Mouse (Mus musculus): ENCODE measurements around the gene Cnot10. TPM values are rescaled to one million over a fixed set of nuclear protein-coding genes. Genes with fewer than 3 reads are reported as not detected.

Cnot10 gene
- polyA plus RNA-seq, 1 experiment: 32.7 TPM

DNA sequence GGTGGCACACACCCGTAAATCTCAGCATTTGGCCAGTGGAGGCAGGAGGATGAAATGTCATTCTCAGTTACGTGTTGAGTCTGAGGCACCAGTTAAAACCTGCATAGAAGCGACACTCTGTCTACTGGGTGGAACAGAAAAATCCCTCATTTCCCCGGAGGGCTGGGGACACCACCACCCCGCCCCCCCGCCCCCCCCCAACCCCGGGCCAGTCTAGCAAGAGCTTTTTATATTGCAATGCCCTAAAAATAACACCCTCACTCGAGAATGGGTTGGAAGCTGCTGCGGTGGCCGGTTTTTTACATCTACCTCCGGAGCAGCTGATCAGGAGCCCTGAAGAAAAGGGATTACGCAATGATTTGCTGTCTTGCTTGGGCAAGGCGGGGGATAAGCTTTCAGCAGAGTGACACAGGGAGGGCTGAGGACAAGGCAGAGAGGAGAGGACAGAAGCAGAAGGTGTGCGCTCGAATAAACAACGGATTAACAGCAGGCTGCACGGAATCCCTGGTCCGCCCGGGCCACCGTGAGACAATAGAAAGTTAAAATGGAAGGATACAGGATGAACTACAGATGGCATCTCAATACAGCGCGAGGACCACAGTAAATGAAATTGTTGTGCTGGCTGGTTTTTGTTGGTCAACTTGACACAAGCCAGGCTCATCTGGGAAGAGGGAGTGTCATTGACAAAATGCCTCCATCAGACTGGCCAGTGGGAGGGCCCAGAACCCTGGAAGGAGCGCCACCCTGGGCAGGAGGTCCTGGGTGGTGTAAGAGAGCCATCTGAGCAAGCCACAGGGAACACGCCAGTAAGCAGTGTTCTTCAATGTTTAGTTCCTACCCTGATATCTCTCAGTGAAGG lies 32.9 kb upstream of the Cnot10 start:
- Histone ChIP-seq H3K79me3 (ENCODE audit: low read depth) (no peaks in the 10 kb centered on the region), H3ac (ENCODE audit: control insufficient read depth, insufficient read length, low read depth) (no peak overlapping the region), H3K79me2 (ENCODE audit: control insufficient read depth, insufficient read depth) (no peaks in the 10 kb centered on the region), H3K36me3 (ENCODE audit: control insufficient read depth, insufficient read depth) (no peaks in the 10 kb centered on the region), H3K4me3 (ENCODE audit: insufficient read depth, poor library complexity, severe bottlenecking) (no peak overlapping the region), H3K27me3 (ENCODE audit: control insufficient read depth, insufficient read depth, insufficient read length) (no peaks in the 10 kb centered on the region)
- TF ChIP-seq USF1 (IDR thresholded peaks at IDR 0.05; ENCODE audit: low read depth) (no peak), CEBPB (IDR thresholded peaks at IDR 0.05; ENCODE audit: low read depth) (peak; percentile 81)

DNA sequence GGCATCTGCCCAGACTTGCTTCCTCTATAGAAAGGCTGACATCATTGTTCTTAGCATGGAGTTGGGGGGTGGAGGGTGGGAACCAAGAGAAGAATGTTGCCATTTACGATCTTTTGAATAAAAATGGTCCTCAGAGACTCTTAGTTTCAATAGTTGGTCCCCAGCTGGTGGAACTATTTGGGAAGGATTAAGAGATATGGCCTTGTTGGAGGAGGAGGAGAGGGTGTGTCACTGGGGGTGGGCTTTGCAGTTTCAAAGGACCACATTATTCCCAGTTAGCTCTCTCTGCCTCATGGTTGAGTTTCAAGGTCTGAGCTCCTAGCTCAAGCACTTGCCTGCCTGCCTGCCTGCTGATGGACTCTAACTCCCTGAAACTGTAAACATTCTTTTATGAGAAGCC lies 32.0 kb upstream of the Cnot10 start:
- no peak overlapping the region for H3K4me3 ChIP-seq (ENCODE audit: insufficient read depth, poor library complexity, severe bottlenecking)
- no peaks in the 10 kb centered on the region for H3K36me3 ChIP-seq (ENCODE audit: control insufficient read depth, insufficient read depth)
- no peaks in the 10 kb centered on the region for H3K27me3 ChIP-seq (ENCODE audit: control insufficient read depth, insufficient read depth, insufficient read length)
- TF ChIP-seq MAX (IDR thresholded peaks at IDR 0.05) (no peak), FOSL1 (IDR thresholded peaks at IDR 0.05; ENCODE audit: insufficient read depth, low read length, poor library complexity, severe bottlenecking) (no peak), CTCF (IDR thresholded peaks at IDR 0.05; ENCODE audit: control insufficient read depth, insufficient read depth, insufficient read length) (no peak), MYOD1 (IDR thresholded peaks at IDR 0.05; ENCODE audit: control insufficient read depth, insufficient read length, low read depth) (no peak), CEBPB (IDR thresholded peaks at IDR 0.05; ENCODE audit: low read depth) (no peak), USF1 (IDR thresholded peaks at IDR 0.05; ENCODE audit: low read depth) (no peak), MYOG (IDR thresholded peaks at IDR 0.05; ENCODE audit: control insufficient read depth, extremely low read depth, insufficient read length) (no peak)
- H3ac ChIP-seq (ENCODE audit: control insufficient read depth, insufficient read length, low read depth): no peak overlapping the region
- H3K79me3 ChIP-seq (ENCODE audit: low read depth): no peaks in the 10 kb centered on the region
- no peaks in the 10 kb centered on the region for H3K79me2 ChIP-seq (ENCODE audit: control insufficient read depth, insufficient read depth)

DNA sequence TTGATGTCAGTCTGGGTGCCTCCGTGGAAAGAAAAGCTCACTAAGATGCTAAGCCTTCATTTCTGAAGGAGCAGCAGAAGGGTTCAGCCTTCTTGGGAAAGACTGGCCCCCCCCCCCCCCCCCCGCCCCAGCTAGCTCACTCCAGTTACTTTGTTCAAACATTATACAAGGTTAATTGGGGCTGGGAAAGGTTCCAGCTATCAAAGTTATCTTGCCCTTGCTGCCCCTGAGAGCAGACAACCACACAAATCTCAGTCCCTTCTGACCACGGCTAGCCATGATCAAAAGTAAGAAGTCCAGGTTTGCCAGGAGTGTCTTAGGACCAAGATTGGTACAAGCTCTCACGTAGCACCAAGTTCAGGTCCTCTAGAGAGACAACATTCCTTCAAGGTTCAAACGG lies 29.0 kb upstream of the Cnot10 start:
- Histone ChIP-seq H3K79me3 (ENCODE audit: low read depth) (no peaks in the 10 kb centered on the region), H3K4me3 (ENCODE audit: insufficient read depth, poor library complexity, severe bottlenecking) (no peak overlapping the region), H3K36me3 (ENCODE audit: control insufficient read depth, insufficient read depth) (no peaks in the 10 kb centered on the region), H3ac (ENCODE audit: control insufficient read depth, insufficient read length, low read depth) (no peak overlapping the region), H3K79me2 (ENCODE audit: control insufficient read depth, insufficient read depth) (no peaks in the 10 kb centered on the region), H3K27me3 (ENCODE audit: control insufficient read depth, insufficient read depth, insufficient read length) (no peaks in the 10 kb centered on the region)
- no peak for TF ChIP-seq FOSL1 (IDR thresholded peaks at IDR 0.05; ENCODE audit: insufficient read depth, low read length, poor library complexity, severe bottlenecking)
- TF ChIP-seq CEBPB (IDR thresholded peaks at IDR 0.05; ENCODE audit: low read depth): no peak
- TF ChIP-seq MYOD1 (IDR thresholded peaks at IDR 0.05; ENCODE audit: control insufficient read depth, insufficient read length, low read depth): no peak
- no peak for TF ChIP-seq MYOG (IDR thresholded peaks at IDR 0.05; ENCODE audit: control insufficient read depth, extremely low read depth, insufficient read length)
- TF ChIP-seq CTCF (IDR thresholded peaks at IDR 0.05; ENCODE audit: control insufficient read depth, insufficient read depth, insufficient read length): no peak
- TF ChIP-seq MAX (IDR thresholded peaks at IDR 0.05): no peak

DNA sequence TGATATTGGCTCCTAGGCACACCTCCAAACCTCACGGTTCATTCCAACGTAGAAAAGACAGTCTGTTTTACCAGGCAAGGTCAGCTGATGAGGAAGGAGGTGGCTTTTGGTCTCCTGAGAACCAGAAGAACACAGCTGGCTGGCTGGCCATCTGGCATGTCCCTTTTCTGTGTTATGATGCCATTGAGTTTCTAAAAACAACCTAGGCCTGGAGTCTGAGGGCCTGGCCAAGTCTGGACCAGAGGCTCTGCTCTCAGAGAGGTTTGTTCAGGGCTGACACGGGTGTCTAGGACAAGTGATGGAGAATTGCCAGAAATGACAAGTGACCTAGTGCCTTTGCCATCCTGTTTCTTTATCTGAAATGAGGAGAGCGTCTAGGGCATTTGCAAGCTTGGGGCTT lies 28.1 kb upstream of the Cnot10 start:
- no peak for TF ChIP-seq MYOG (IDR thresholded peaks at IDR 0.05; ENCODE audit: control insufficient read depth, extremely low read depth, insufficient read length)
- TF ChIP-seq CEBPB (IDR thresholded peaks at IDR 0.05; ENCODE audit: low read depth): no peak
- TF ChIP-seq FOSL1 (IDR thresholded peaks at IDR 0.05; ENCODE audit: insufficient read depth, low read length, poor library complexity, severe bottlenecking): no peak
- no peak for TF ChIP-seq MYOD1 (IDR thresholded peaks at IDR 0.05; ENCODE audit: control insufficient read depth, insufficient read length, low read depth)
- no peak for TF ChIP-seq CTCF (IDR thresholded peaks at IDR 0.05; ENCODE audit: control insufficient read depth, insufficient read depth, insufficient read length)
- TF ChIP-seq USF1 (IDR thresholded peaks at IDR 0.05; ENCODE audit: low read depth): no peak
- no peak for TF ChIP-seq MAX (IDR thresholded peaks at IDR 0.05)
- Histone ChIP-seq H3ac (ENCODE audit: control insufficient read depth, insufficient read length, low read depth) (no peak overlapping the region), H3K36me3 (ENCODE audit: control insufficient read depth, insufficient read depth) (no peaks in the 10 kb centered on the region), H3K4me3 (ENCODE audit: insufficient read depth, poor library complexity, severe bottlenecking) (no peak overlapping the region), H3K27me3 (ENCODE audit: control insufficient read depth, insufficient read depth, insufficient read length) (no peaks in the 10 kb centered on the region), H3K79me3 (ENCODE audit: low read depth) (no peaks in the 10 kb centered on the region), H3K79me2 (ENCODE audit: control insufficient read depth, insufficient read depth) (no peaks in the 10 kb centered on the region)

DNA sequence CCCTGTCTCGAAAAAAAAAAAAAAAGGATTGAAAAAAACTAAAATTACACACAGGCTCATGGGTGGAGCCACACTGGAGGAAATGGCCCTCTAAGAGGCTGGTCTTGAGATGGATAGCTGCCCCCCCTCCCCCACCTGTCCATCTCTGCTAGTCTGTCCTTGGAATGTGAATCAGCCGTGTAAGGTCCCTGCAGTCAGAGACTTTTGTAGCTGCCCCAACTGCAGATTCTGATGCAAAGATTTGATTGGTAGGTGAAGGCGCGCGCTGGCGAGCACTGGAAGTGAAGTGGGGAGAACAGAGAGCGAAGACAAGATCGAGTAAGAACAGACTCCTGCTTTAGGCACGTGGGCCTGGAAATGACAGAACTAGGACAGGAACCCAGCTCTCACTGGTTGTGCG lies 26.9 kb upstream of the Cnot10 start:
- Histone ChIP-seq H3K36me3 (ENCODE audit: control insufficient read depth, insufficient read depth) (no peaks in the 10 kb centered on the region), H3K79me3 (ENCODE audit: low read depth) (no peaks in the 10 kb centered on the region), H3K4me3 (ENCODE audit: insufficient read depth, poor library complexity, severe bottlenecking) (no peak overlapping the region), H3ac (ENCODE audit: control insufficient read depth, insufficient read length, low read depth) (no peak overlapping the region), H3K79me2 (ENCODE audit: control insufficient read depth, insufficient read depth) (no peaks in the 10 kb centered on the region), H3K27me3 (ENCODE audit: control insufficient read depth, insufficient read depth, insufficient read length) (no peaks in the 10 kb centered on the region)
- TF ChIP-seq CEBPB (IDR thresholded peaks at IDR 0.05; ENCODE audit: low read depth) (no peak), MYOD1 (IDR thresholded peaks at IDR 0.05; ENCODE audit: control insufficient read depth, insufficient read length, low read depth) (no peak)

DNA sequence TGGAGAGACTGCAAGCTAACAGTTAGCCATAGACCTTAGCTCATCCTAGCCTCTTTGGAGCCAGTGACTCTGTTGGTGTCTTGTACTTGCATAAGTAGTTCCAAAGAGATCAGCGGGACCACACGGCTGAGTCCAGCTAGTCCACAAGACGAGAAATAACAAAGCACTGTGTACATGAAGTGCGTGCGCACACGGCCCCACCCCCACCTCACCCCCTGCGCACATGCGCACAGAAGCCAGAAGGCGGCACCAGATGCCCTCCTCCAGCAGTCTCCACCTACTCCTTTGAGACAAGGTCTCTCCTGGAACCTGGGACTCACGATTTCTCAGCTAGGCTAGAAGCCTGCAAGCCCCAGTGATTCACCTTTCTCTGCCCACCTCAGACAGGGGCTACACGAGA lies 23.8 kb upstream of the Cnot10 start:
- Histone ChIP-seq H3K79me2 (ENCODE audit: control insufficient read depth, insufficient read depth) (no peaks in the 10 kb centered on the region), H3ac (ENCODE audit: control insufficient read depth, insufficient read length, low read depth) (no peak overlapping the region), H3K36me3 (ENCODE audit: control insufficient read depth, insufficient read depth) (no peaks in the 10 kb centered on the region), H3K79me3 (ENCODE audit: low read depth) (no peaks in the 10 kb centered on the region), H3K27me3 (ENCODE audit: control insufficient read depth, insufficient read depth, insufficient read length) (no peaks in the 10 kb centered on the region), H3K4me3 (ENCODE audit: insufficient read depth, poor library complexity, severe bottlenecking) (no peak overlapping the region)
- TF ChIP-seq FOSL1 (IDR thresholded peaks at IDR 0.05; ENCODE audit: insufficient read depth, low read length, poor library complexity, severe bottlenecking) (no peak), MAX (IDR thresholded peaks at IDR 0.05) (no peak), MYOD1 (IDR thresholded peaks at IDR 0.05; ENCODE audit: control insufficient read depth, insufficient read length, low read depth) (no peak), USF1 (IDR thresholded peaks at IDR 0.05; ENCODE audit: low read depth) (no peak), MYOG (IDR thresholded peaks at IDR 0.05; ENCODE audit: control insufficient read depth, extremely low read depth, insufficient read length) (no peak), CEBPB (IDR thresholded peaks at IDR 0.05; ENCODE audit: low read depth) (no peak), CTCF (IDR thresholded peaks at IDR 0.05; ENCODE audit: control insufficient read depth, insufficient read depth, insufficient read length) (no peak)

Data from C2C12 (cell line).